Mouse (Mus musculus) bone marrow, adult 2 months (tissue): ENCODE results near the gene Kctd3.

Experiments
- CTCF ChIP-seq: fragments of 200-500 bp; IDR thresholded peaks from 2 replicates; pipeline ENCODE4 v1.5.1; 2011; ENCODE audit warnings: low read length, control low read depth; ENCODE audit not compliant: control insufficient read depth, insufficient read depth
- POLR2A ChIP-seq: fragments of 200-500 bp; IDR thresholded peaks from 2 replicates; pipeline ENCODE4 v1.6.1; 2011; ENCODE audit warnings: low read depth, mild to moderate bottlenecking, control low read depth, low read length, borderline replicate concordance; ENCODE audit not compliant: control insufficient read depth

GRCm38 (mm10) chr1:189022925-189023700 is 15.5 kb upstream of the Kctd3 start:
- no peak for TF ChIP-seq CTCF
- TF ChIP-seq POLR2A: no peak
